Mouse (Mus musculus): ENCODE results near the gene Nvl. TPM values are rescaled to one million over a fixed set of nuclear protein-coding genes. Genes with fewer than 3 reads are reported as not detected.

Gene Nvl
- polyA plus RNA-seq, 1 experiment: 8.2 TPM

- Histone ChIP-seq H3K4me1 (ENCODE audit: control insufficient read depth, insufficient read depth, insufficient read length, low read length) (no peaks in the 10 kb centered on the region), H3K4me3 (ENCODE audit: insufficient read depth, low read depth, low read length) (no peak overlapping the region), H3K27ac (replicated peaks; ENCODE audit: low read depth, low read length) (no peak overlapping the region)
Observed at GRCm38 (mm10) chr1:181039652-181040051, 104.4 kb downstream of the Nvl start.

DNA sequence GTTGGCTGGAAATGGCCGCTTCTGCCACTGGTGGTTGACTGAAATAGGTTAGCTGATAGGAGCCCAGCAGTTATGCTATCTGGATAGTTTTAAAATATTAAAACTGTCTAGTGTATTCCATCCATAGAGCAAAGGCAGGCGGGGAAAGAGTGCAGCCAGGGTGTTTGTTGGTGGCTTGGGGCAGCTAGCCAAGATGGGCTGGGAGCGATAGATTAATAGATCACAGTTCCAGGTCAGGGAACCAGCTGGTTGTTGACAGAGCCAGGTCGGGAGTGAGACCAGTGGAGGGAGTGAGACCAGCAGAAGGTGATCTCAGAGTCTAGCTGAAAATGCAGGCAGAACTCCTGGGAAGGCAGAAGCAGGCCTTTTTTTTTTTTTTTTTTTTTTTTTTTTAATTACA lies 106.4 kb downstream of the Nvl start:
- Histone ChIP-seq H3K27ac (replicated peaks; ENCODE audit: low read depth, low read length) (no peak overlapping the region), H3K4me1 (ENCODE audit: control insufficient read depth, insufficient read depth, insufficient read length, low read length) (no peaks in the 10 kb centered on the region), H3K4me3 (ENCODE audit: insufficient read depth, low read depth, low read length) (no peak overlapping the region)

Other genes starting within 250 kb of the Nvl start
- 13.3 and 18.2 TPM in 2 replicates for gene Pycr2, start 239.9 kb downstream of the Nvl start, polyA plus RNA-seq (2012; ENCODE audit: insufficient read depth, insufficient read length, missing spikeins)
- gene Lefty1, start 209.2 kb downstream of the Nvl start, polyA plus RNA-seq (2012; ENCODE audit: insufficient read depth, insufficient read length, missing spikeins): not detected in 2 replicates
- 6.1 and 6.3 TPM in 2 replicates for gene Tmem63a, start 201.9 kb downstream of the Nvl start, polyA plus RNA-seq (2012; ENCODE audit: insufficient read depth, insufficient read length, missing spikeins)
- gene Ephx1, start 123.3 kb downstream of the Nvl start, polyA plus RNA-seq (2012; ENCODE audit: insufficient read depth, insufficient read length, missing spikeins): 27.4 and 27.8 TPM in 2 replicates
- not detected in 2 replicates for gene 9130409I23Rik, start 93.0 kb downstream of the Nvl start, polyA plus RNA-seq (2012; ENCODE audit: insufficient read depth, insufficient read length, missing spikeins)
- gene Cnih4, start 489 bp upstream of the Nvl start, polyA plus RNA-seq (2012; ENCODE audit: insufficient read depth, insufficient read length, missing spikeins): 62.6 and 71.8 TPM in 2 replicates
- gene Wdr26, start 67.8 kb upstream of the Nvl start, polyA plus RNA-seq (2012; ENCODE audit: insufficient read depth, insufficient read length, missing spikeins): 49.7 and 55.5 TPM in 2 replicates
- gene Cnih3, start 208.4 kb upstream of the Nvl start, polyA plus RNA-seq (2012; ENCODE audit: insufficient read depth, insufficient read length, missing spikeins): not detected in 2 replicates